Mouse (Mus musculus) liver, embryonic 11.5 days (tissue): Measurements from ENCODE around the gene Gins2. TPM values are rescaled to one million over a fixed set of nuclear protein-coding genes. Genes with fewer than 3 reads are reported as not detected.
A peak's percentile ranks its signal among the peaks of the same experiment; 100 is the strongest.

Experiments
- ATAC-seq: fragments of 200-750 bp; cut with Nextera tagmentation; replicated peaks from 2 replicates; pipeline ENCODE4 v1.8.0; 2017; ENCODE audit warnings: moderate number of reproducible peaks, mild to moderate bottlenecking, moderate TSS enrichment, moderate library complexity; ENCODE audit not compliant: low FRiP score
- DNase-seq: peaks from one replicate; pipeline ENCODE4 v3.0.0-alpha.2; 2017; ENCODE audit warnings: low spot score
- H3K27ac ChIP-seq: fragments of 300-500 bp; sonication (generic); 2 replicates; pipeline ENCODE4 v1.5.1; 2014; ENCODE audit warnings: mild to moderate bottlenecking, low read depth, low read length, control low read depth
- H3K27me3 ChIP-seq: fragments of 300-500 bp; sonication (generic); replicated peaks from 2 replicates; pipeline ENCODE4 v1.6.1; 2014; ENCODE audit warnings: low read length, mixed read lengths; ENCODE audit not compliant: control insufficient read depth, insufficient read depth
- H3K36me3 ChIP-seq: fragments of 300-500 bp; sonication (generic); 2 replicates; pipeline ENCODE4 v1.6.1; 2014; ENCODE audit warnings: mild to moderate bottlenecking, low read length, moderate library complexity, mixed read lengths; ENCODE audit not compliant: control insufficient read depth, insufficient read depth
- H3K4me1 ChIP-seq: fragments of 300-500 bp; sonication (generic); replicated peaks from 2 replicates; pipeline ENCODE4 v1.6.1; 2014; ENCODE audit warnings: low read length, mixed read lengths; ENCODE audit not compliant: control insufficient read depth, insufficient read depth
- H3K4me2 ChIP-seq: fragments of 300-500 bp; sonication (generic); 2 replicates; pipeline ENCODE4 v1.6.1; 2014; ENCODE audit warnings: mild to moderate bottlenecking, control low read depth, moderate library complexity
- H3K4me3 ChIP-seq: fragments of 300-500 bp; sonication (generic); 2 replicates; pipeline ENCODE4 v1.5.1; 2014; ENCODE audit warnings: low read depth, low read length, control low read depth
- H3K9ac ChIP-seq: fragments of 300-500 bp; sonication (generic); 2 replicates; pipeline ENCODE4 v1.6.1; 2014; ENCODE audit warnings: low read depth, low read length, control low read depth
- H3K9me3 ChIP-seq: fragments of 300-500 bp; sonication (generic); 2 replicates; pipeline ENCODE4 v1.6.1; 2016; ENCODE audit warnings: low read length, inconsistent platforms, mixed read lengths; ENCODE audit not compliant: control insufficient read depth
- WGBS: fragments of 180-500 bp; shearing (Covaris S2); extraction: QIAGEN DNeasy Blood & Tissue Kit; methylation state at CpG from one replicate; pipeline ENCODE4 v1.1.7; 2014; 5-methylcytosine and 5-hydroxymethylcytosine counted together
- polyA plus RNA-seq: library from polyadenylated mRNA; unstranded; fragments of >200 nt; fragmentation: Nextera tagmentation; extraction: Ambion mirVana; gene quantifications from 2 replicates; pipeline ENCODE4 v1.2.1, GENCODE M21; 2014

The Gins2 gene
- polyA plus RNA-seq, 1 experiment from 2014 or later = 125 TPM

GRCm38 (mm10) chr8:120614491-120614890 is 25.4 kb upstream of the Gins2 start:
- no peaks in the 10 kb centered on the region for H3K36me3 ChIP-seq
- no peak overlapping the region for H3K4me3 ChIP-seq
- no peaks in the 10 kb centered on the region for H3K27me3 ChIP-seq
- no peaks in the 10 kb centered on the region; the same call in 1 of the 2 replicates for H3K9me3 ChIP-seq
- no peak overlapping the region for H3K27ac ChIP-seq
- H3K4me1 ChIP-seq = peaks cover 2% of the 10 kb centered on the region; the same call in 1 of the 2 replicates
- H3K4me2 ChIP-seq = no peak overlapping the region
- no peak for DNase-seq
- ATAC-seq = no peak
- 80% methylated on average over 3 of the region's 3 CpGs for WGBS
- H3K9ac ChIP-seq = no peak overlapping the region

- H3K9ac ChIP-seq = no peak overlapping the region
- WGBS = 82% methylated on average over 6 of the region's 6 CpGs
- no peak for ATAC-seq
- no peaks in the 10 kb centered on the region for H3K36me3 ChIP-seq
- DNase-seq = no peak
- H3K27ac ChIP-seq = no peak overlapping the region
- H3K4me3 ChIP-seq = no peak overlapping the region
- no peak overlapping the region for H3K4me2 ChIP-seq
- no peaks in the 10 kb centered on the region; the same call in 1 of the 2 replicates for H3K4me1 ChIP-seq
- H3K9me3 ChIP-seq = no peaks in the 10 kb centered on the region; the same call in 1 of the 2 replicates
- no peaks in the 10 kb centered on the region for H3K27me3 ChIP-seq
Observed at GRCm38 (mm10) chr8:120610824-120611223, 21.7 kb upstream of the Gins2 start.

DNA sequence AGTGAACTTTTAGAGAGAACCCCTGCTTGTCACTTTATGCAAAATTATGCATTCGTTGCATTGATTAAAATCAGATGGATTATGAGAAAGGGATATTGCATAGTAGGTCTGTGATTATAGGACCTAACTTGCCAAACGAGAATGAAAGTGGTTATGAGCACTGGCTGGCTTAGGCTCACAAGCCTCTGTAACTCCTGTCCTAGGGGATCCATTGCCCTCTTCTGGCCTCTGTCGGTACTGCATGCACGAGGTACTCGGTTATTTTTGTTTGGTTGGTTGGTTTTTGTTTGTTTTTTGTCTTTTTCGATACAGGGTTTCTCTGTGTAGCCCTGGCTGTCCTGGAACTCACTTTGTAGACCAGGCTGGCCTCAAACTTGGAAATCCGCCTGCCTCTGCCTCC is 18.8 kb upstream of the Gins2 start:
- Histone ChIP-seq H3K4me2 (peak overlapping the region; percentile 39), H3K36me3 (no peaks in the 10 kb centered on the region), H3K27me3 (no peaks in the 10 kb centered on the region), H3K4me1 (no peaks in the 10 kb centered on the region), H3K27ac (no peak overlapping the region), H3K9ac (no peak overlapping the region), H3K4me3 (no peak overlapping the region), H3K9me3 (no peaks in the 10 kb centered on the region; the same call in 1 of the 2 replicates)
- DNase-seq (peak; percentile 68), ATAC-seq (peak; percentile 54; the same call in 1 of the 2 replicates)
- WGBS = 9% methylated on average over 7 of the region's 7 CpGs

DNA sequence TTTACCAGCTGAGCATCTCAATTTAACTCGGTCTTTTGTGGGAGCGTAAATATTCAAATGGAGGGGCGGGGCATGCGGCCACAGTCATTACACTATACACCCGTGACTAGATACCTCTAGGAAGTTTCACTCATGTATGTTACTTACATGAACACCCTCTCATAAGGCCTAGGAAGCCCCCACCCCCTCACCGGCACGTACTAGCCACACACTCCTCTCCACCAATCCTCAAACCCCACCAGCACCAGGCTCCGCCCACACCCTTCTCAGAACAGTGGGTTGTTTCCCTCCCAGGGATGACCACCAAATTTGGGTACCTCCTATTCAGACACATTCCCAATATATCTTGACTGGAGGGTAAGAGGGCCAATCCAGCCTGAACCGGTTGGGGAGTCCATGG is 18.4 kb upstream of the Gins2 start:
- 77% methylated on average over 9 of the region's 9 CpGs for WGBS

GRCm38 (mm10) chr8:120602672-120603071 is 13.6 kb upstream of the Gins2 start:
- H3K4me3 ChIP-seq = no peak overlapping the region
- H3K36me3 ChIP-seq = no peaks in the 10 kb centered on the region
- 60% methylated on average over 6 of the region's 6 CpGs for WGBS
- no peak for DNase-seq
- H3K27me3 ChIP-seq = no peaks in the 10 kb centered on the region
- peaks cover 5% of the 10 kb centered on the region; the same call in 1 of the 2 replicates for H3K9me3 ChIP-seq
- peaks cover 3% of the 10 kb centered on the region for H3K4me1 ChIP-seq
- no peak overlapping the region for H3K9ac ChIP-seq
- H3K4me2 ChIP-seq = no peak overlapping the region
- no peak for ATAC-seq
- no peak overlapping the region for H3K27ac ChIP-seq

More for the DNA sequence above, 18.4 kb upstream of the Gins2 start:
- DNase-seq = no peak
- Histone ChIP-seq H3K36me3 (no peaks in the 10 kb centered on the region), H3K9me3 (no peaks in the 10 kb centered on the region; the same call in 1 of the 2 replicates), H3K27ac (no peak overlapping the region), H3K9ac (no peak overlapping the region), H3K4me2 (peak overlapping the region; percentile 32), H3K4me3 (no peak overlapping the region), H3K27me3 (no peaks in the 10 kb centered on the region), H3K4me1 (no peaks in the 10 kb centered on the region)
- ATAC-seq = no peak; the same call in 1 of the 2 replicates

DNA sequence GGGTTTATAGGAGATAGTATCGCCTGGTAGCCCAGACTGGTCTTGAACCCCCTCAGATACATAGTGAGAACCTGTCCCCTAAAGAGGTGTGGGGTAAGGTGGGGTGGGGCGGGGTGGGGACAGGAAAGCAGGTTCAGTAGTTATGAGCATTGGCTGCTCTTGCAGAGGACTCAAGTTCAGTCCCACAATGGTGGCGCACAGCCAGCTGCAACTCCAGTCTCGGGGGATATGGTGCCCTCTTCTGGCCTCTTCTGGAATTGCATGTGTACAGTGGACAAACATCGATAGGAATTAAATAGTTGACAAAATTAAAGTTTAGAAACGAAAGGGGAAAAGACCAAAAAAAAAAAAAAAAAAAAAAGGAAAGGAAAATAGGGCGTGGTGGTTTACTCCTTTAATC is 10.4 kb upstream of the Gins2 start:
- no peaks in the 10 kb centered on the region for H3K27me3 ChIP-seq
- no peak overlapping the region for H3K4me3 ChIP-seq
- H3K9ac ChIP-seq = no peak overlapping the region
- no peak for ATAC-seq
- H3K36me3 ChIP-seq = no peaks in the 10 kb centered on the region
- H3K4me1 ChIP-seq = peaks cover 3% of the 10 kb centered on the region
- H3K27ac ChIP-seq = no peak overlapping the region
- no peak overlapping the region for H3K4me2 ChIP-seq
- DNase-seq = peak; percentile 70
- H3K9me3 ChIP-seq = peaks cover 5% of the 10 kb centered on the region; the same call in 1 of the 2 replicates
- 42% methylated on average over 7 of the region's 7 CpGs for WGBS

DNA sequence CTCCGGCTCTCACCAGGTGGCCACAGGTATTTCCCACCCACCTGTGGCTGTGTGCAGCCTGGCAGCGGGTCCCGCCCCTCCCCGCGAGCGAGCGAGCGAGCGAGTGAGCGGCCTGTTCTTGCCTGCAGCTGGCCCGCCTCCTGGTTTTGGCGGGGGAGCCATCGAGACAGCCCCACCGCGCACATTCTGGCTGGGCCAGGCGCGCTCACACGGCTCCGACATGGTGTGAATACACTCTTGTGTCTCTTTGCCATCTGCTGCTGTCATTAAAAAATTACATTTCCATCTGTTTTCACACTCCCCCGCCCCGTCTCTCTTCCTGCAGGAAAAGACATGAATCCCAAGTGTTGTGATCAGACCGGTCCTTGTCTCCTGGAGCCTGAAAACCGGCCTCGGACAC is 9.5 kb upstream of the Gins2 start:
- Histone ChIP-seq H3K4me2 (peak overlapping the region; percentile 31), H3K9ac (no peak overlapping the region; the same call in 1 of the 2 replicates), H3K27ac (no peak overlapping the region), H3K4me3 (no peak overlapping the region), H3K27me3 (no peaks in the 10 kb centered on the region), H3K36me3 (no peaks in the 10 kb centered on the region), H3K4me1 (peaks cover 3% of the 10 kb centered on the region), H3K9me3 (peaks cover 5% of the 10 kb centered on the region; the same call in 1 of the 2 replicates)
- ATAC-seq (peak; percentile 34; the same call in 1 of the 2 replicates), DNase-seq (no peak)
- 45% methylated on average over 24 of the region's 24 CpGs for WGBS

GRCm38 (mm10) chr8:120595963-120596362 is 6.9 kb upstream of the Gins2 start:
- Histone ChIP-seq H3K27me3 (no peaks in the 10 kb centered on the region), H3K4me2 (no peak overlapping the region), H3K9me3 (no peaks in the 10 kb centered on the region), H3K36me3 (no peaks in the 10 kb centered on the region), H3K27ac (no peak overlapping the region), H3K4me1 (peaks cover 6% of the 10 kb centered on the region), H3K9ac (no peak overlapping the region), H3K4me3 (no peak overlapping the region)
- WGBS = 12% methylated on average over 5 of the region's 5 CpGs
- ATAC-seq = no peak
- no peak for DNase-seq

- Histone ChIP-seq H3K9me3 (no peaks in the 10 kb centered on the region), H3K36me3 (no peaks in the 10 kb centered on the region), H3K9ac (no peak overlapping the region), H3K4me2 (no peak overlapping the region), H3K27ac (no peak overlapping the region), H3K4me3 (no peak overlapping the region), H3K4me1 (peaks cover 11% of the 10 kb centered on the region), H3K27me3 (no peaks in the 10 kb centered on the region)
- 82% methylated on average over 5 of the region's 5 CpGs for WGBS
- ATAC-seq (no peak), DNase-seq (no peak)
Observed at GRCm38 (mm10) chr8:120594571-120594970, 5.5 kb upstream of the Gins2 start.
